Comparison of ENCODE assay signal across 8 mouse cellular contexts in genomic region chr13:117602617-117603358, GRCm38 (mm10). TPM values are rescaled to one million over a fixed set of nuclear protein-coding genes. Genes with fewer than 3 reads are reported as not detected.
DNase-seq lines count a peak whose midpoint lies in the region; ATAC-seq and TF ChIP-seq lines count a peak whose summit lies in the region.

No protein-coding gene starts in this region.

- H3K4me3 ChIP-seq in liver, adult 2 months (ENCODE audit: insufficient read depth, low read depth, low read length): peak overlapping the region; percentile 31; the same call in 1 of the 2 replicates
- peak overlapping the region; percentile 76 for H3K4me3 ChIP-seq in forebrain, postnatal 0 days (ENCODE audit: low read depth, low read length)
- H3K4me3 ChIP-seq in limb, embryonic 11.5 days (ENCODE audit: low read depth, low read length): peak overlapping the region; percentile 49
- peak overlapping the region; percentile 80 for H3K4me3 ChIP-seq in neural tube, embryonic 15.5 days (replicated peaks)

- no peak for TF ChIP-seq POLR2A in liver, adult 2 months (IDR thresholded peaks at IDR 0.05; ENCODE audit: extremely low read depth, insufficient read depth, low read length)

- WGBS in liver, adult 2 months: 1% methylated on average over 61 of the region's 62 CpGs
- 1% methylated on average over 55 of the region's 62 CpGs for WGBS in forebrain, postnatal 0 days
- WGBS in limb, embryonic 11.5 days: under 1% methylated on average over 58 of the region's 62 CpGs
- WGBS in neural tube, embryonic 15.5 days: under 1% methylated on average over 61 of the region's 62 CpGs

- no peak overlapping the region for H3K27ac ChIP-seq in liver, adult 2 months (replicated peaks; ENCODE audit: insufficient read depth, low read depth, low read length)
- peak overlapping the region; percentile 72 for H3K27ac ChIP-seq in forebrain, postnatal 0 days (ENCODE audit: low read depth, low read length)
- no peak overlapping the region for H3K27ac ChIP-seq in limb, embryonic 11.5 days (replicated peaks; ENCODE audit: low read depth, low read length)
- peak overlapping the region; percentile 68 for H3K27ac ChIP-seq in neural tube, embryonic 15.5 days (replicated peaks)

- peak overlapping the region; percentile 68 for H3K4me2 ChIP-seq in forebrain, postnatal 0 days (ENCODE audit: low read depth)
- H3K4me2 ChIP-seq in limb, embryonic 11.5 days (ENCODE audit: low read depth, severe bottlenecking): peak overlapping the region; percentile 94
- peak overlapping the region; percentile 84 for H3K4me2 ChIP-seq in neural tube, embryonic 15.5 days

- TF ChIP-seq CTCF in liver, adult 2 months (IDR thresholded peaks at IDR 0.05; ENCODE audit: low read depth, low read length): no peak
- TF ChIP-seq CTCF in forebrain, postnatal 0 days (IDR thresholded peaks at IDR 0.05; ENCODE audit: low read depth): no peak

- no peaks in the 10 kb centered on the region for H3K9me3 ChIP-seq in forebrain, postnatal 0 days (ENCODE audit: low read length)
- no peaks in the 10 kb centered on the region for H3K9me3 ChIP-seq in limb, embryonic 11.5 days (ENCODE audit: control insufficient read depth, low read length)
- H3K9me3 ChIP-seq in neural tube, embryonic 15.5 days (replicated peaks): no peaks in the 10 kb centered on the region

- no peak for DNase-seq in liver, adult 2 months (ENCODE audit: extremely low read depth, low read depth, low spot score)
- DNase-seq in liver: no peak
- peak; percentile 62 to 74 for DNase-seq in cerebellum, postnatal 14 days
- no peak for DNase-seq in forebrain, postnatal 0 days
- DNase-seq in limb, embryonic 11.5 days (ENCODE audit: low spot score): peak; percentile 49

- peaks cover 8% of the 10 kb centered on the region for H3K27me3 ChIP-seq in liver, adult 2 months (ENCODE audit: control insufficient read depth, insufficient read depth, low read length)
- H3K27me3 ChIP-seq in forebrain, postnatal 0 days (ENCODE audit: insufficient read depth, low read length): no peaks in the 10 kb centered on the region
- H3K27me3 ChIP-seq in limb, embryonic 11.5 days (ENCODE audit: control insufficient read depth, insufficient read depth, low read length): peaks cover 20% of the 10 kb centered on the region
- peaks cover 17% of the 10 kb centered on the region; the same call in 1 of the 2 replicates for H3K27me3 ChIP-seq in neural tube, embryonic 15.5 days (replicated peaks)

- no peak overlapping the region for H3K9ac ChIP-seq in liver, adult 2 months (ENCODE audit: low read depth, low read length)
- H3K9ac ChIP-seq in forebrain, postnatal 0 days: peak overlapping the region; percentile 70
- H3K9ac ChIP-seq in limb, embryonic 11.5 days (ENCODE audit: low read length): no peak overlapping the region
- H3K9ac ChIP-seq in neural tube, embryonic 15.5 days (replicated peaks): peak overlapping the region; percentile 68

- ATAC-seq in forebrain, postnatal 0 days: peak; percentile 69
- peak; percentile 45 for ATAC-seq in limb, embryonic 11.5 days (ENCODE audit: insufficient number of reproducible peaks, low FRiP score, low TSS enrichment, low read depth)
- peak; percentile 75 for ATAC-seq in neural tube, embryonic 15.5 days (ENCODE audit: low FRiP score)
- no peak for ATAC-seq in erythroblast, adult 5-6 weeks (replicated peaks; ENCODE audit: low FRiP score, poor library complexity, severe bottlenecking)
- ATAC-seq in inflammation-experienced regulatory T-cells, adult 6 months: no peak

- no peaks in the 10 kb centered on the region for H3K4me1 ChIP-seq in liver, adult 2 months (ENCODE audit: control insufficient read depth, insufficient read depth, low read length)
- H3K4me1 ChIP-seq in forebrain, postnatal 0 days (ENCODE audit: insufficient read depth): 0 out of 2 replicates have a peak, but pooled peaks cover 4% of the 10 kb centered on the region
- H3K4me1 ChIP-seq in limb, embryonic 11.5 days (ENCODE audit: control insufficient read depth, insufficient read depth, low read length): peaks cover 5% of the 10 kb centered on the region; the same call in 1 of the 2 replicates
- peaks cover 17% of the 10 kb centered on the region for H3K4me1 ChIP-seq in neural tube, embryonic 15.5 days

- H3K36me3 ChIP-seq in liver, adult 2 months (ENCODE audit: control insufficient read depth, insufficient read depth, low read length): no peaks in the 10 kb centered on the region
- no peaks in the 10 kb centered on the region for H3K36me3 ChIP-seq in forebrain, postnatal 0 days (ENCODE audit: insufficient read depth)
- H3K36me3 ChIP-seq in limb, embryonic 11.5 days (ENCODE audit: control insufficient read depth, insufficient read depth, low read length): no peaks in the 10 kb centered on the region
- no peaks in the 10 kb centered on the region for H3K36me3 ChIP-seq in neural tube, embryonic 15.5 days

- H3K79me2 ChIP-seq in liver, adult 2 months (ENCODE audit: control insufficient read depth, insufficient read depth, low read length): no peaks in the 10 kb centered on the region

RNA-seq across cellular contexts. Expression of gene Hcn1, which starts 0.7 kb away (rescaled TPM):
- not detected in 2 replicates for total RNA-seq in liver, adult 2 months (2014; rRNA removed)
- polyA plus RNA-seq in liver, adult 2 months (2012; rRNA removed): 0.01 TPM in 1 of 2 replicates, not detected in the other
- 6.5 and 6.9 TPM in 2 replicates for total RNA-seq in forebrain, postnatal 0 days (2014; rRNA removed)
- polyA plus RNA-seq in forebrain, postnatal 0 days (2015; fragmentation: Nextera tagmentation; extraction: Ambion mirVana): 0.88 and 1.7 TPM in 2 replicates
- 0.05 and 0.06 TPM in 2 replicates for polyA plus RNA-seq in limb, embryonic 11.5 days (2014; fragmentation: Nextera tagmentation; extraction: Ambion mirVana)
- 0.68 and 1.2 TPM in 2 replicates for polyA plus RNA-seq in neural tube, embryonic 15.5 days (2015; fragmentation: Nextera tagmentation; extraction: Ambion mirVana)
- total RNA-seq in erythroblast, adult 5-6 weeks (2015; ENCODE audit: low replicate concordance): not detected in 2 replicates
- 0.14 TPM in 1 of 2 replicates, not detected in the other for total RNA-seq in erythroblast, adult 5-6 weeks (2017; ENCODE audit: low replicate concordance)
- polyA plus RNA-seq in inflammation-experienced regulatory T-cells, adult 6 months (2017; shearing (Covaris generic)): under 1 TPM in 2 of 3 experiments, not detected in 1; 0.08 to 0.16 TPM

Comparison
In these comparisons a context has a peak if more than half of its experiments do, and no peak if none do; other contexts are left out.
1. DNase-seq: peak in cerebellum, postnatal 14 days (2 of 2) and limb, embryonic 11.5 days (single experiment); none in liver, adult 2 months (single experiment), liver (single experiment) and forebrain, postnatal 0 days (single experiment).
2. H3K27ac ChIP-seq: peak in forebrain, postnatal 0 days (single experiment) and neural tube, embryonic 15.5 days (single experiment); none in liver, adult 2 months (single experiment) and limb, embryonic 11.5 days (single experiment).
3. H3K9ac ChIP-seq: peak in forebrain, postnatal 0 days (single experiment) and neural tube, embryonic 15.5 days (single experiment); none in liver, adult 2 months (single experiment) and limb, embryonic 11.5 days (single experiment).
4. ATAC-seq: peak in forebrain, postnatal 0 days (single experiment), limb, embryonic 11.5 days (single experiment) and neural tube, embryonic 15.5 days (single experiment); none in erythroblast, adult 5-6 weeks (single experiment) and inflammation-experienced regulatory T-cells, adult 6 months (single experiment).
5. Peak in every context shown above with its lines, with median percentiles within 50 percentile points of each other: H3K4me3 ChIP-seq and H3K4me2 ChIP-seq.